17 mouse cellular contexts compared by ENCODE assay signal in genomic region chr2:71157881-71158280, GRCm38 (mm10).
"Had no signal": no experiment of that assay in that cellular context is flagged by ENCODE, and none has a peak within 500 bp of the region (broad histone marks: within the 10 kb centered on the region; RNA-seq: fewer than 3 reads in every experiment).

No protein-coding gene starts in this region.

- H3K27me3 ChIP-seq: neural tube, embryonic 12.5 days; neural tube, embryonic 13.5 days; neural tube, embryonic 15.5 days; stomach, embryonic 15.5 days had no signal

- H3K4me2 ChIP-seq: neural tube, embryonic 12.5 days; neural tube, embryonic 13.5 days; neural tube, embryonic 15.5 days; stomach, embryonic 15.5 days had no signal

- H3K4me3 ChIP-seq: neural tube, embryonic 12.5 days; neural tube, embryonic 13.5 days; neural tube, embryonic 15.5 days; stomach, embryonic 15.5 days had no signal

- H3K9me3 ChIP-seq: neural tube, embryonic 12.5 days; neural tube, embryonic 13.5 days; neural tube, embryonic 15.5 days; stomach, embryonic 15.5 days had no signal

- H3K4me1 ChIP-seq: neural tube, embryonic 12.5 days; stomach, embryonic 15.5 days had no signal

- H3K9ac ChIP-seq: neural tube, embryonic 12.5 days; neural tube, embryonic 13.5 days; neural tube, embryonic 15.5 days; stomach, embryonic 15.5 days had no signal

- H3K27ac ChIP-seq: neural tube, embryonic 12.5 days; neural tube, embryonic 13.5 days; neural tube, embryonic 15.5 days; stomach, embryonic 15.5 days; stomach, postnatal 0 days had no signal

- DNase-seq: retina, postnatal 1 day; right cerebral cortex, adult 18-20 months; right cerebral cortex, postnatal 14 days; right cerebral cortex, postnatal 25 days; right cerebral cortex, postnatal 4 days; spleen, adult 18-20 months; thymus, adult 18-20 months; thymus, adult 2 months; thymus, postnatal 14 days; thymus, postnatal 25 days; thymus, postnatal 36 days; thymus, postnatal 4 days had no signal

- H3K36me3 ChIP-seq: neural tube, embryonic 12.5 days; neural tube, embryonic 13.5 days; neural tube, embryonic 15.5 days; stomach, embryonic 15.5 days had no signal
